Mouse (Mus musculus): ENCODE measurements around the gene Ggta1.

GRCm38 (mm10) chr2:35461971-35462787, 852 bp downstream of the Ggta1 start:
- TF ChIP-seq CTCF (IDR thresholded peaks at IDR 0.05; ENCODE audit: extremely low read depth, insufficient read depth, low read length) (no peak), POLR2A (IDR thresholded peaks at IDR 0.05; ENCODE audit: extremely low read depth, insufficient read depth, low read length) (no peak)
